Mouse (Mus musculus): ENCODE measurements around the gene Hdac6. TPM values are rescaled to one million over a fixed set of nuclear protein-coding genes. Genes with fewer than 3 reads are reported as not detected.

The Hdac6 gene
- total RNA-seq (2021): 1 to 10 TPM; 3.9 to 5.0 TPM
- long read RNA-seq, experiment 1, full-length matches to known transcripts: 1 of 1 reads
- long read RNA-seq, experiment 1, partial matches to known transcripts: 0 of 1 reads
- long read RNA-seq, experiment 1, other reads (novel, unspliced or antisense): 0 of 1 reads
- long read RNA-seq, experiment 2, full-length matches to known transcripts: 1 of 5 reads
- long read RNA-seq, experiment 2, partial matches to known transcripts: 3 of 5 reads
- long read RNA-seq, experiment 2, other reads (novel, unspliced or antisense): 1 of 5 reads

DNA sequence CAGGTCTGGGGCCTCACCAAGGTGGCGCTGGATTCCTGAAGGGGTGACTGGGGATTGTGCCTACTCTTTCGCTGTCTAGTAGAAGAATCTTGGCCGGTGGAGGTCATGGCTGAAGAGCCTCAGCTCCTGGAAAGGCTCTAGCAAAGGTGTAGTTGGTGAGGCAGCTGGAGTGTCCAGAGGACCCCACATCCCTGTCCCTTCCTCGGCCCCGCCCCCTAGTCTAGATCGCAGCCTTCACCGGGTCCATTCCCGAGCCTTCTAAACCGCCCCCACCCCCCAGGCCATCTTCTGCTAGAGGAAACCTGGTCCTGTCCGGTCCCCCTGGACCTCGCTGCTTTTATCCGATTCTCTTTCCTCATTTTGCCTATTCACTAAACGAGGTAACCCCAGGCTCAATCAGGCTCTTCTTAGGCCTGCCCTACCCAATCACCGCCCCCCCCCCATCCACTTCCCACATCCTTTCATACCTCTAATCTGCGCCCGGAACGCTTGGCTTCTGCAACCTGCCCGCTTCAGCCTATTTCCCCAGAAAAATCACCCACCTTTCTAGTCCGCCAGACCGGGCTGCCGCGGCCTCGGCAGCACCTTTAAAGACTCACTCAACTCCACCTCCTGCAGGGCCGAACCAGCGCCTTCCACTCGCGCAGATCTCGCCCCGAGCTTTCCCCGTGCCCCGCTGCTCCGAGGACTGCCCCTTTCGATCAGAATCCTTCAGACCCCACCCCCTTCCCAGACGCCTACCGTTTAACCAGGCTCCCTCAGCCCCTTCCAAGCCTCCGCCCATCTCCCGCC, at the start of gene Hdac6:
Hdac6 (minus strand) TSS at position 782 of the 792 bp plus-strand sequence.
- DNase-seq: no peak

DNA sequence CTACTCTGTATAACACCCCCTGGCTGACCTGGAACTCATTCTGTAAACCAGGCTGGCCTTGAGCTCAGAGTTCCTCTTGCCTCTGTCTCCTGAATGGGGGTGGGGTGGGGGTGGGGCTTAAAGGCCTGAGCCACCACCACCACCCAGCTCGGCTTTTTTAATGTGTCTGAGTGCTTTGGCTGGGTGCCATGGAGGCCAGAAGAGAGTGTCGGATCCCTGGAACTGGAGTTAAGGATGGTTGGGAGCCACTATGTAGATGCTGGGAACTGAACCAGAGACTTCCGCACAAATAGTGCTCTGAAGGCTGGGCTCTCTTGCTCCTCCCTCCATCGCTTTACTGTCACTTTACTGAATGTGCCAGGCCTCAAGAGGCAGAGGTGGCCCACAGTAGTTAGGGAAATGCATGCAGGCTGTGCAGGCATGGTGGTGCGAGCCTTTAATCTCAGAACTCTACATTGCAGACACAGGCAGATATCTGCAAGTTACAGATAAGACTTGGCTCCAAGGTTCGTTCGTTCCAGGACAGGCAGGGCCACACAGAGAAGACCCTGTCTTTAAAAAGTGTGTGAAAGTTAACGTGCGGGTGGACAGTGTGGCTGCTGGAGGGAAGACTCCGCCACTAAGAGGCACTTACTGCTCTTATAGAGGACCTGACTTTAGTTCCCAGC, 45.5 kb upstream of the Hdac6 start:
- DNase-seq: no peak

DNA sequence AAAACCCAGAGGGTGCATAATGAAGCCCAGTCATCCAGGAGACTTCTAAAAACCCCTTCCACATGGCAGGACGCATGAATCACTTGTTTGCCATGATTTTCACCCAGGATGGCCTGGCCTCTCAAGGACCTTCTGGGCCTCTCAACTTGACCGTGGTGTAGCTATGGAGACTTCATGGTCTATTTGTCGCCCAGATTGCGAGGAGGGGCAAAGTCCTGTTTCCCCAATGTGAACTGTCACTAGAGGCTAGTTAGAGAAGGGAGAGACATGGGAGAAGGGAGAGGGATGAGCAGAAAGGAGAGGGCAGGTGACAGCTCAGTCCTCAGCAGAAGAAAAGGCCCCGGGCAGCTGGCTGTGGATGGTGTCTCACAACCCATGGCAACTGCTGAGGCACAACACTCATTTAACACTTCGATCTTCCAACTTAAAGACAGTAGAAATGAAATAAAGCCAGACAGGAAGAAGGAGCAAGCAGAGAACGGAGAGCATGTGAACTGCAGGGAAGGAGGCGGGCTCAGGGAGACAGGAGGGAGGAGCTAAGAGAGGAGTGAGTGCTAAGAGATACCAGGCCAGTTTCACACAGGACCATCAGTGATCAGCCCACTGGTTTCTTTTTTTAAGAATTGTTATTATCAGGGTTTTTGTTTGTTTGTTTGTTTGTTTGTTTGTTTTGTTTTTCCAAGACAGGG, 44.8 kb upstream of the Hdac6 start:
- no peak for DNase-seq

DNA sequence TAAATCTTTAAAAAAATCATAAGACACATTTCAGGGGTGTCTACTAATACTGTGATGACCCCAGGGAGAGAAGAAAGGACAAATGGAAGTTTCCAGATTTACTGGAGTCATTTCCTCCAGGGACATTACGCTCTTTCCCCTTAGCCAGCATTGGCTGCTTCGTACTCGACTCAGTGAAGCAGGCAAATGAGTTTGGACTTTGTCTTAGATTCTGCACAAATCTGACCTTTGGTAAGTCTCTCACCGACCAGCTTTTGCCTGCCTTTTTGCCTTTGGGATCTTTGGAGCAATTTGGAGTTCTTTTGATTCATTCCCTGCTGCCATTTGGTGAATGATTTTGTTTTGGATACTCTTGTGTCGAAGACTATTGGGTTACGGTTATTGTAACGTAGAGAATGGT, 33.7 kb upstream of the Hdac6 start:
- DNase-seq: no peak

DNA sequence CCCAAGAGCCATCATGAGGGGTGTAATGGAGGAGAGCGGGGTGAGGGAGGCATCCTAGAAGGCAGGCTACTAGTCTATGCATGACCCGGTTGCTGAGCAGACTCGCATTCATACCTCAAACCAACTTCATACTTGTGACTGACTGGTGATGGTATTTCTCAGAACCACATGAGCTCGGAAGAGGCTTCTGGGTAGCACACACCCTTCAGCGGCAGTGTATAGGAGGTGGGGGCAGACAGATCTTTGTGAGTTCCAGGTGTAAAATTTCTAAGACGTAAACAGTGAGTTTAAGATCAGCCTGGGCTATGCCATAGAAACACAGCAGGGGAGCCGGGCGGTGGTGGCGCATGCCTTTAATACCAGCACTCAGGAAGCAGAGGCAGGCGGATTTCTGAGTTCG, 30.2 kb upstream of the Hdac6 start, which contains the start of gene Gata1:
Gata1 (minus strand) TSS at position 180 of the 400 bp plus-strand sequence.
- DNase-seq: no peak

DNA sequence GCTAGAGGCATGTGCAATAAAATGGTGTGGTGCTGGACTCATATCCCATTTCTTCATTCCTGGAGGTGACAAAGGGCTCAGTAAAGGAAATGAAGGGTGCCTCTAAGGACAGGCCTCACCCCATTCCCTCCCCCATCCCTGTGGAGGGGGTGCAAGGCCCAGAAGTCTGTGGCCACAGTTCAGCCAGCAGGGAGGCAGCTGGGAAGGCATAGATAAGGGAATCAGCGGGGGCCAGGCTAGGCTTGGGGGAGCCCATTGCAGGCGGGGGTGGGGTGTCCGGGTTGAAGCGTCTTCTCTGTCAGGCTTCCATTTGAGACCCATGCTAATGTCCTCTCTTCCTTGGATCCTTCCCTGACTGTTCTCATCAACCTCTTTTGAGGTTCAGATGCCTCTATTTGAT, 23.6 kb upstream of the Hdac6 start:
- DNase-seq: no peak

DNA sequence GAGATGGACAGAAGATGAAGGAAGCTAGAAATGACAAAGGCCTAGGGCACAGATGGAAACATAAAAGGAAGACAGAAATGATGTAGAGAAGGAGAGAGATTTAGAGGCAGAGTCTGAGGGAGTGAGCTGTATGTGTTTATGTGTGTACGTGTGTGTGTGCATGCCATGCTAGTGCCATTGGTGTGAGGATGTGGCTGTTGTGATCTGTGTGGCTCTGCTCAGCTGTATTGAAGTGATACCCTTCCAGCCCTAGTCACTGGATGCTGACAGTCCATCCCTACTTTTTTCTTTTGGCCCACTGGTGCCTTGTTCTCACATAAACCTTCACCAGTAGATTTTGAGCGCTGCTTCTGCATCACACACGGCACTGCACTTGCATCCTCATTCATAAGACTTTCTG, 21.2 kb upstream of the Hdac6 start:
- DNase-seq: no peak

DNA sequence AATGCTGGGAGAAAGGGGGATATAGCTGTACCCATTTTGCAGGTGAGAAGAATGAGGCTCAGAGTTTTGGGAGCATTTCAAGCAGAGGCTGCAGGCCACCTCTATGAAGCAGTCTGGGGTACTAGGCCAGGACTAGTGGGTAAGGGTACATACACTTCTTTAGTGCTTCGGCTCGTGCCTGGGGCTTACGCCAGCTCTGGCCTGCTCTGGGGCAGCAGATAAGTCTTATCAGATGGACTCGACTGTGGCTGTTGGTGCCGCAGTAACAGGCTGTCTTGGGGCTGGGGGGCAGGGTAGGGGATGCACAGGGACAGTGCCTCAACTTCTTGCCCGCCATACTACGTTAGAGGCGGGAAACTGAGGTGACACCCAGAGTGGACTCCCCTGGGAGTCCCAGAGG, 20.5 kb upstream of the Hdac6 start:
- DNase-seq: no peak

DNA sequence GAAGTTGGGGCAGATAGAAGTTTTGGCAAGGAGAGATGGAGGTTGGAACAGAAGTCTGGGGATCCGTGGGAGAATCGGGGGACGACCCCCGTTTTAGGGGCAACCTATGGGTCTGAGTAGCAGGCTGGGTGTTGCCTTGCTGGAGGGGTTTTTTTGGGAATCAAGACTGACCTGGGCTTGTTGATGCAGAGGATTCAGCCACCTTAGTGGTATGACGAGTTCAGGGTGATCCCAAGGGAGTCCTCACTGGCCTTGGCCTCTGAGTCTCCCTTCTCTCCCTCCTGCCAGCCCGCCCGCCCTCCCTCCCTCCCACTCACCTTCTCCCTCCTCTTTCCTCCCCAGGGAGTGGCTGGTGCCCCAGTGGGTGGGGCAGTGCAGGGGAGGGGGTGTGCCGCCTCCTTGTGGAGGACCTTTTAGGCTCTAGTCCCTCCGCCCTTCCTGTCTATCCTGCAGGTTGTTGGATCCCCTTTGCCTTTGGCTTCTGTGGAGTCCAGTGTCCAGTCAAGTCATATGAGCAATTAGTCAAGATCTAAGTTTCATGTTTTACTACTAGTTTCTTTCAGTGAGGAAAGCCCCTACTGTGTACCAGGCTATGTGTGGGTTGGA, 20.0 kb upstream of the Hdac6 start:
- no peak for DNase-seq

DNA sequence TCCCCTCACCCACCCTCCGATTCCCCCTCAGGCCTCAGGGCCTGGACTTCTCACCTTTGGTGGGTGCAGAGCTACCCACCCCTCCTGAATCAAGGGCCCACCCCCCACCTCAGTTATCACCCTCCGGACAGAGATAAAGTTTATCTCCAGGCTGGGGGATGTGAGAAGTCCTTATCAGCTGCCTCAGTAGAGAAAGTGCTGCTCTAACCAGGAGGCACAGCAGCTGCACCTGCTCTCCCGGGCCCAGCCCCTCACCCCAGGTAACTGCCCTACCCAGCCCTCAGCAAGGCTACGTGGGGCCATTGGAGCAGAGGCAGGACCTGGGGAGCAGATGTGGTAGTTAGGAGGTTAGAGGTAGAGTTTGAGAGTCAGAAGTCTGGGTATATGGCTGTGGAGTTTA, 18.5 kb upstream of the Hdac6 start:
- no peak for DNase-seq

DNA sequence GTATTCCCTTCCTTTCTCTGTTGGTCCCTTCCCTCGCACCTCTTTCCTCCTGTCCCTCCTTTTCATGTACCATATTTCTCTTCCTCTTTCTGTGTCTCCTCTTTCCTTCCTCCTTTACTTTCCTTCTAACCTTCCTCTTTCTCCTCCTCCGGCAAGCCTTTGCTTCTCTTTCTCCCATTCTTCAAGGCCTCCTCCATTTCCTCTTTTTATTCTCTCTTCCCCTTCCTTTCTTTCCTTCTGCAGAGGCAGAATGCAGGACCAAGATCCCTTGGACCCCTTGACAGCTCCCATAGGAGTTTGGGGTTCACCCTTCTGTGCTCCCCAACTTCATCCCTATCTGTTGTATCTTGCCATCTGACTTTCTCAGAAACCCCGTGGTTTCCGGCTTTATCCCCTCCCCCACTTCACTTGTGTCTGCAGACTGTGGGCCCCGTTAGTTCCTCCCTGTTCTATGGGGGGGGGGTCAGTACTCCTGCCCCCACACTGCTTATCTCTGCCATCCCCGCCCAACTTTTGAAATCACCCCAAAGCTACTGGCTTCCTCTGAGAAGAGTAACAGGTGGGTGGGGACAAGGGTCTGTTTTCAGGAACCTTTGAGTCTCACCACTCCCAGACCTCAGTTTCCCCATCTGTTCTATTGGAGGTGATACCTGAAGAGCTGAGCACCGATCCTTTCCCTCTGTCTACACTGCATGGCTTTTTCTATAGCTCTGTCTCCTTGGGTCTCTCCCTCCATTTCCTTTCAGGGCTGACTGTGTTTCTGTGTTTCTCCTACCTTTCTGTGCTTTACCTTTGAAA, 16.3 kb upstream of the Hdac6 start:
- DNase-seq: no peak

DNA sequence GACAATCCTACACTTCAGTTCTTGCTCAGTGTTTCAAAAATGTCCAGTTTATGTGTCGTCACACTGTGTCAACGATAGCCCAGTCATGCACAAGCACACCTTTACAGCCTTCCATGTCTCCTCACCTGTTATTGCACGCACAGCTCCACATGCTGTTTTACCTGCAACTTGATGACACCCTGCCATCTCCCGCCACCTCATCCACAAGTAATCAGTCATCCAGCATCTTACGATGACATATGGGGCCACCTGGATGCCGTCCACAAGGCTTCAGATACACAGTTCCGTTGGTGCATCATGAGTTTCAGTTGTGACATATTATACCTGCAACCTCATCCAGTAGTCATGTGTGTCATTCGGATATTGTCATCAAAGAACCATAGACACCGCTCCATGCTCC, 11.2 kb upstream of the Hdac6 start:
- DNase-seq: no peak

DNA sequence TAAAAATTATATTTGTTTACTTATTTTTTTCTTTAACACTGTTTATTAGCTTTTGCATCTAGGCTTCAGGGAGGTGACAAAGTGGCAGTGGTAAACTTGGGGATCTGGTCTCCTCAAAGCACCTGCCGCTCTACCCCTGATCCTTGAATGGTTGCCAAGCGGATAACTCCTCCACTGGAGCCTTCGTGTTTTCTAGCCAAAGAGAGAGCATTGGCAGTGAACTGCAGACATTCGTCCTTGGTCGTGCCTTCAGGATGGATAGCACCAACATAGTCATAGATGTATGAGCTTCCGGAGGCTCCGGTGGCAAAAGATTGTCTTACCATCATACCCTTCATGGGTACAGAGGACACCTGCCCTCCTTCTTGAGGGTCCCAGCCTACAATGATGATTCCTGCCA, 2.4 kb upstream of the Hdac6 start:
- DNase-seq: no peak

DNA sequence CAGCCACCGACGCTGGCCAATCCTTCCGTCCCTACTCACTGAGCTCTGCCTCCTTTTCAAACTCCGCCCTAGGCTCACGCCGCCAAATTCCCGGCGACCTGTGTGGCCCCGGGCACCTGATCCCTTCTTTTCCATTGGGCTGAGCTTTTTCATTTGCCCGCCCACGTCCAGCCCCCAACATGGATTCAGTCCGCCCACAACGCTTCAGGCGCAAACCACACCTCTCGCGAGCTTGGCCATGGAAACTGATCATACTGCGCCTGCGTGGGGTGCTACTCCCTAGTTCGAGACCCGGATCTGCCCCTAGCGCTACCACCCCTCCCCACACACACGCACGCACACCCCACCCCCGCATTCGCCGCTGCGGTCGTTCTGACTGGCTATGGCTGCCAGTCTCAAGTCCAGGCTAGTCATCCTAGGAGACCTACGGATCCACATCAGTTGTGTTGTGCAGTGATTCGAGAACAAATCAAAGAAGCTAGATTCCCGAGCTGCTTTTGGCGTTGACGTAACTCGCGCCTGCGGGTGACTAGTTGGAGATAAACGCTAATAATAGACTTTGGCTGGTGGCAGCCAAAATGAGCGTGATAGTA, 307 bp upstream of the Hdac6 start:
- DNase-seq: peak; percentile 94

DNA sequence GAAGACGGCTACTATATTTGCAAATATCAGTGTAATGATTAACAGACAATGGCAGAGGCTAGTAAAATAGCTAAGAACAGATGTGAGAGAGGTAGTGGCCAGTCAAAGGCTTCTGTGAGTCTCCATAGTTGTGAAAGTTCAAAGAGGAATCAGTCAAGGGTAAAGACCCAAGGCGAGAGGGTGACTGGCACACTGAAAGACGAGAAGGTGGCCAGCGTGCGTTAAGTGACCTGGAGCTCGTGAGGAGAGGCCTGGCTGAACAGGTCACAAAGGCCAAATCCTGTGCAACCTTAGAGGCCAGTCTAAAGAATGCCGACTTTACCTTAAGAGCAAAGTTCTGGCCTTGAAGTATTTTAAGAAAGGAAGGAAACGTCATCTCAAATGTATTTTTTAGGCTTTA, 2.1 kb downstream of the Hdac6 start:
- DNase-seq: no peak

DNA sequence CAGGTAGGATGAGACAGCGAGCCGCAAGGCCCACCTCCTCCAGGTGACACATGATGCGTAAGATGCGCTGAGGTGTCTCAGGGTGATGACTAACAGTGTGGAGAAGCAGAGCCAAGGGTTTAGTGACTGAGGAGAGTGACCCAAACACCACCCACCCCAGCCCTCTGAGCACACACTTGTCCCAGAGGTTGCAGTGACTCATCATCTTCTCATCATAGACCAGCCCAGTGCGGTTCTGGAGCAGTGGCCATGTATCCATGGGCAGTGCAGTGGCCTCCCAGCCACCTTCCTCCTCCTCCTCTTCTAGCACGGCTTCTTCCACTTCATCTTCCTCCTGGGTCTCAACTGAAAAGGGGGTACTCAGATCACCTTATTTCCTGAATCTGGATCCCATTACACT, 10.0 kb downstream of the Hdac6 start:
- no peak for DNase-seq

DNA sequence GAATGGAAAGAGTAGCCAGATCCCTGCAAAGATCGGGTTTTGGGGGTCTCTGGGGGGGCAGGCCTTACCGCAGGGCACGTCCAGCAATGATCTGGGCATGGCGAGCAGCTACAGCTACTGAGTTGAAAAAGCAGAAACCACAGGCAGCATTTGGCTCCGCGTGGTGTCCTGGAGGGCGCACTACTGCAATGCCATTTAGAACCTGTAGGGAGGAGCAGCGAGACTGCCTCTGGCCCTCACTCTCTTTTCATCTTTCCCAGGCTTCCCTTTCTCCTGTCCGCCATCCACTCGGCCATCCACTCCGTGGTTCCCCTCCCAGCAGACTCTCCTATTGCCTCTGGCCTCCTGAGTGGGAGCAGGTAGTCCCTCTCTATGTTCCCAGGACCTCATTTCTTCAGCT, 10.8 kb downstream of the Hdac6 start:
- DNase-seq: no peak

DNA sequence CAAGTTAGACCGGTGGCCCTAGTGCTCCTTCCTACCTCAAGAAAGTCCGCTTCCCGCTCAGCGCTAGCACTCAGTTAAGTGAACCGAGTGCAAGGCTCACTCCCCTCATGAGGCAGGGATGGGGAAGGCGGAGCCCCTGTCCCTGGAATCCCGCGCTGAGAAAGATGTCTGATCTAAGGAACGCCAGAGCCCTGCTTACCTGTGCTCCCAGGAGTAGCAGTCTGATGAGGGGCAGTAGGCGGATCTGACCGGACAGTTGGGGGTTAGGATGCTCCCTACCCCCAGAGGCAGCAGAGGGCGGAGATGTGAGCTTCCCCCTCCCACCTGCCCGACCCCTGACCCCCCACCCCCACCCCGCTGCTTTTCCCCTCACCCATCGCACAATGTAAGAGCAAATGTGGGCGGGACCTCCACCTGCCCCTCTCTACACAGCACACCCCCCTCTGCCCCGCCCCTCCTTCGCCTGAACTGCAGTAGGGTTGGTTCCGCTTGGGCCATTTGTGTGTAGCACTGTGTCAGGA, 19.4 kb downstream of the Hdac6 start, which contains the start of gene Eras:
Eras (minus strand) TSS at position 338 of the 521 bp plus-strand sequence.
- DNase-seq: no peak

DNA sequence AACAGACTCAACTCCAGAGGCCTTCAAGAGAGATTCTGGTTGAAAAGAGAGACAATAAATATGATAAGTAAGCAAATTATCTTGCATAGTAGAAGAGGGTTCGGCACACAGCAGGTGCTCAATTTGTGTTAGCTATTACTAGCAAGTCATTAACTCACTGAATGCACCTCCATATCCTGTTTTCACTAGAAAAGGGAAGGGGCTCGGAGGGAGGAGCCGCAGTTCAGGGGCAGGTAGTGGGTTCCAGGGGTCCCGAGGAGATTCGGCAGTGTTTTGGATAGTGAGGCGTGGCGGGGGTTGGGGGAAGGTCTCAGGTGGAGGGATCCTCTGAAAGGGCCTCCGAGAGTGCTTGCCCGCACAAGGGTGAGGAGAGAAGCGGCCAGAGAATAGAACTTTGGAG, 20.6 kb downstream of the Hdac6 start:
- DNase-seq: no peak

DNA sequence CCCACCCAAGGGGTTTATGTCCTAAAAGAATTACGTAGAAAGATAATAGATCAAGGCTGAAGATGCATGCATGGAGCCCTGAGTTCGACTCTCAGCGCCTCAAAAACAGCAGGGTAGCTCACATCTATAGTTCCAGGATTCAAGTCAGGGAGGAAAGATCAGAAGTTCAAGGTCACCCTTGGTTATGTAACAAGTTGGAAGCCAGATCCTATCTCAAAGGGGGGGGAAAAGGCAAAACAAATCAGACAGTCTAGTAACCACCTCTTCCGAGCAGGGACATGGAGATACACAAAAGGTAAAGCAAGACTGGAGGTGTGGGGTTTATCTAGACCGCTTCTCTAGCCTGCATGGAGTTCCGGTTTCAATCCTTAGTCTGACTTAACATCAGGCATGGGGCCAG, 21.4 kb downstream of the Hdac6 start:
- no peak for DNase-seq

DNA sequence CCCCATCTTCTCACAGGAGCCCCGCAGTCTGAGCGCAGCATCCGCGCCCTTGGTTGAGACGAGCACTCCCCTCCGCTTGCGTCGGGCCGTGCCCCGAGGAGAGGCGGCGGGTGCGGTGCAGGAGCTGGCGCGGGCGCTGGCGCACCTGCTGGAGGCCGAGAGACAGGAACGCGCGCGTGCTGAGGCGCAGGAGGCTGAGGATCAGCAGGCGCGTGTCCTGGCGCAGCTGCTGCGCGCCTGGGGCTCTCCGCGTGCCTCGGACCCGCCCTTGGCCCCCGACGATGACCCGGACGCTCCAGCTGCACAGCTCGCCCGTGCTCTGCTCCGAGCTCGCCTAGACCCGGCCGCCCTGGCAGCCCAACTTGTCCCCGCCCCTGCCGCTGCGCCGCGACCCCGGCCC, 25.7 kb downstream of the Hdac6 start:
- no peak for DNase-seq

All from gastrocnemius, postnatal 25 days (tissue).